Mouse (Mus musculus) embryonic fibroblast, embryonic 13.5 days (primary cell): ENCODE data around the gene Apoa1. TPM values are rescaled to one million over a fixed set of nuclear protein-coding genes. Genes with fewer than 3 reads are reported as not detected.

ENCODE experiments used
- H3K27ac ChIP-seq: 2 replicates; pipeline ENCODE4 v1.5.1; 2012; ENCODE audit warnings: low read length, control low read depth, inconsistent platforms; ENCODE audit not compliant: insufficient read depth
- H3K4me1 ChIP-seq: 2 replicates; pipeline ENCODE4 v1.6.1; 2011; ENCODE audit warnings: low read length; ENCODE audit not compliant: control insufficient read depth, insufficient read depth
- H3K4me3 ChIP-seq: 2 replicates; pipeline ENCODE4 v1.5.1; 2011; ENCODE audit warnings: mild to moderate bottlenecking, control low read depth, low read length; ENCODE audit not compliant: insufficient read depth
- CTCF ChIP-seq: IDR thresholded peaks from 2 replicates; pipeline ENCODE4 v1.5.1; 2011; ENCODE audit warnings: mild to moderate bottlenecking, control low read depth, low read length, moderate library complexity, borderline replicate concordance; ENCODE audit not compliant: insufficient read depth
- POLR2A ChIP-seq: IDR thresholded peaks from 2 replicates; pipeline ENCODE4 v1.6.1; 2011; ENCODE audit warnings: low read depth, mild to moderate bottlenecking, control low read depth, low read length, moderate library complexity
- polyA plus RNA-seq: library from polyadenylated mRNA; stranded (reverse); fragments of >200 nt; gene quantifications from 2 replicates; pipeline ENCODE4 v1.2.4, GENCODE M21; 2011; ENCODE audit warnings: low read depth; ENCODE audit not compliant: missing spikeins, insufficient read length

Apoa1 gene
- polyA plus RNA-seq = not detected in 2 replicates

DNA sequence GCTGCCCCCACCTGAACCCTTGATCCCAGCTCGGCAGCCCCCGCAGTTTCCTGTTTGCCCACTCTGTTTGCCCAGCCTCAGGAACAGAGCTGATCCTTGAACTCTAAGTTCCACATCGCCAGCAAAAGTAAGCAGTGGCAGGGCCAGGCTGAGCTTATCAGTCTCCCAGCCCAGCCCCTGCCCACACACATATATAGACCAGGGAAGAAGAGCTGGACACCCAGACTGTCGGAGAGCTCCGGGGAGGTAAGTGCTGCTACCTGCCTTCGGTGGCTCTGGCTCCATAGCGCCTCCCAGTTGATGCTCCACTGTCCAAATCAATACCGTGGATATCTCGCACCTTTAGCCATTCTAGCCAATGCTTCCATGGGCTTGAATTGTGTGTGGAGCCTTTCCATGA lies at the start of gene Apoa1:
Gene Apoa1 (plus strand): TSS at position 90 of the 400 bp plus-strand sequence.
- no peak within 1 kb of the TSS for H3K4me3 ChIP-seq
- TF ChIP-seq CTCF = no peak
- no peak for TF ChIP-seq POLR2A
- H3K27ac ChIP-seq = no peak within 1 kb of the TSS
- H3K4me1 ChIP-seq = no peaks in the 10 kb centered on the region

DNA sequence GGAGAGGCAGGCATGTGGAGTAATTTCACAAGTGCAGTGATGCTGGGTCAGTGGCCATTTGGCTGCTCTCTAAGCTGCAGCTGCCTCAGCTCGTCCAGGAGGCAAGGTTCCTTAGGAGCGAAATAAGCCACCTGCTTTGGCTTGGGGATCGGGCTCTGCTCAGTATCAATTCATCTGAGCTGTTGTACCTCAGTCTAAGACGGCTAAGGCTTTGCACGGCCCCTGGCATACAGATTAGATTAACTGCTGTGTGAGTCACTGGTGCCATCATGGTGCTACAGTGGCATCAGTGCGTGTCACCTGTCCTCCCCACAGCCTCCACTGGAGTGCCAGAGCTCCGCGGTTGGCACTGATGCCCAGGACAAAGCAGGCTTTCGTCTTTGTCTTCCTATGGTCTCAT lies 49.8 kb upstream of the Apoa1 start:
- Histone ChIP-seq H3K4me3 (no peak overlapping the region), H3K27ac (no peak overlapping the region), H3K4me1 (peaks cover 6% of the 10 kb centered on the region)
- no peak for TF ChIP-seq CTCF
- TF ChIP-seq POLR2A = no peak

DNA sequence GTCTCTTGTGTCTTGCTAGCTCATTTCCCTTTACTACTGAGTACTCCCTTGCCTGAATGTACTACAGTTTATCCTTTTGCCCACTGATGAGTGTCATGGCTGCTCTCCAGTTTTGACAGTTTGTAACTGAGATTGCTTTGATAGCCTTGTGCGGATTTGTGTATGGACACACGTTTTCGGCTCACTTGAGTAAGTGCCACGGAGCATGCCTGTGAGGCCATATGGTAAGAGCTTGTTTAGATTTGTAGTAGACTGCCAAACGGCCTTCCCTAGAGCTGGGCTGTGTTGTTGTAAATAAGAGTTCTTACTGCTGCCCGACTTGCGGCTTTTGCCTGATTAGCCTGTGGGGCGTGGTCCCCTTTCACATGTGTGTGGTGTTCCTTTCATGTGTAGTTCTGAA lies 47.1 kb upstream of the Apoa1 start:
- H3K4me1 ChIP-seq = peaks cover 7% of the 10 kb centered on the region
- no peak overlapping the region for H3K4me3 ChIP-seq
- TF ChIP-seq POLR2A = no peak
- TF ChIP-seq CTCF = no peak
- no peak overlapping the region for H3K27ac ChIP-seq

DNA sequence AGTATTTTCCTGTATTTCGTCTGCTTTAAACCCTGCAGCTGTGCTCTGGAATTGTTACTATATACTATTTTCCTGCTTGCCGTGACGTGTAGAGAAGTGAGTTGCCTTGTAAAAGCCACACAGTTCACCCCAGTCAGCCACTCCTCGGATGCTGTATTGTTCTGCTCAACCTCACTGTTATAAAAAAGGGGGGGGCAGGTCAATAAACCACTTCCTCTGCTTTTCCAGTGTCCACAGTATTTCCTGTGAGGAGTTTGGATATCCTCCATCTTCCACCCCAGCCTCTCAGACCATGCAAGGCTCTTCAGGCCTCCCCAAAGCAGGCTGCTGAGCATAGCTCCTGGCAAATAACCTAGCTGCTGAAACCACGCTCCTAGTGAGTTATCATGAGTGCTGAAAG lies 43.8 kb upstream of the Apoa1 start:
- TF ChIP-seq CTCF (no peak), POLR2A (no peak)
- H3K4me1 ChIP-seq = peaks cover 11% of the 10 kb centered on the region
- H3K4me3 ChIP-seq = no peak overlapping the region
- H3K27ac ChIP-seq = peak overlapping the region; percentile 37

DNA sequence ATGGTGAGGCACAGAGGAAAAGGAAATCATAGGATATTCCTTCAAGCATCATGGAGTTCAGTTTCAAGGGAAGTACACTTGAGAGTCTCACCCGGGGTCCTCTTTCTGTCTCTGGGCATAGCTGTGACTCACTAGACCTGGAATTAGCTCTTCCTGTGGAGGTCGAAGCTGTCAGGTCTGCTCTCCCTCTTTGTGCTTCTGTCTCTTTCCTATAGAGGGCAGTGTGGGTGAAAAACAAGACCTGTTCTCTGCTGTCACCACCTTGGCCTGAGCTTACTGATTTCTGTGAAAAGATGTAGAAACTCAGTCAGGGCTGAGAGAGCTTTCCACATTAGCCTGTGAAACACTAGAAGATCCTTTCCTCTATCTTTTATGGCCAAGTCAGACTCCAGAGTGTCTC lies 43.2 kb upstream of the Apoa1 start:
- Histone ChIP-seq H3K4me3 (no peak overlapping the region), H3K4me1 (peaks cover 11% of the 10 kb centered on the region), H3K27ac (peak overlapping the region; percentile 37)
- TF ChIP-seq CTCF (no peak), POLR2A (no peak)

DNA sequence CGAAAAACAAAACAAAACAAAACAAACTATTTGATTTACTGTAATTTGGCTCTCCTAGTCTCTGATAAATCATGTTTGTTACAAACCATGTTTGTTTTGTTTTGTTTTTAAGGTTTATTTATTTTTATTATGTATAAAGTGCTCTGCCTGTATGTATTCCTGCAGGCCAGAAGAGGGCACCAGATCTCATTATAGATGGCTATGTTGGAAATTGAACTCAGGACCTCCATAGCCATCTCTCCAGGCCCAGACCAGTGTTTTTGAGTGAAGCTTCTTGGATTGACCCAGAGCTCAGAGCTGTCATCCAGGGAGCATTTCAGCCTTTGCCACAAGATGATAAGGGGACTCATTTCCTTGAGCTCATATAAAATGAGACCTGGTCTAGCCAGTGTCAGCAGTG lies 42.0 kb upstream of the Apoa1 start:
- H3K27ac ChIP-seq = no peak overlapping the region
- no peak for TF ChIP-seq CTCF
- TF ChIP-seq POLR2A = no peak
- no peak overlapping the region for H3K4me3 ChIP-seq
- H3K4me1 ChIP-seq = peaks cover 11% of the 10 kb centered on the region

DNA sequence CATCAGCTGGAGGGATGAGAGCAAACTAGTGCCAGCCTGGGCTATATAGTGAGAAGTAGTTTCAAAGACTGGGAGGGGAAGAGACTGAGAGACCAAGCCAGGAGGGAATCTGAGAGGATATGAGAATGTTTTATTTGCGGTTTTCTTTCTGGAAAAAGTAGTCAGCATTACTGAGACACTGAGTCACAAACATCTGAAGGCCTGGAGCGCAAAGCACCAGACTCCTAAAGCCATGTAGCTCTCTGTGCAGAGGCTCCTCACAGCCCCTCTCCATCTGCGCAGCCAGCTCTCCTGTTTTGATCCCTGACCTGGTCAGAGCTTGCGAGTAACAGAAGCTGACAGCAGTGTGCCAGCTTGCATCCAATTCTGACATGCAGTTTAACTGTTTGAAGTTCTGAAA lies 40.0 kb upstream of the Apoa1 start:
- TF ChIP-seq CTCF = no peak
- no peak for TF ChIP-seq POLR2A
- Histone ChIP-seq H3K27ac (peak overlapping the region; percentile 77; the same call in 1 of the 2 replicates), H3K4me3 (no peak overlapping the region), H3K4me1 (peaks cover 11% of the 10 kb centered on the region)

DNA sequence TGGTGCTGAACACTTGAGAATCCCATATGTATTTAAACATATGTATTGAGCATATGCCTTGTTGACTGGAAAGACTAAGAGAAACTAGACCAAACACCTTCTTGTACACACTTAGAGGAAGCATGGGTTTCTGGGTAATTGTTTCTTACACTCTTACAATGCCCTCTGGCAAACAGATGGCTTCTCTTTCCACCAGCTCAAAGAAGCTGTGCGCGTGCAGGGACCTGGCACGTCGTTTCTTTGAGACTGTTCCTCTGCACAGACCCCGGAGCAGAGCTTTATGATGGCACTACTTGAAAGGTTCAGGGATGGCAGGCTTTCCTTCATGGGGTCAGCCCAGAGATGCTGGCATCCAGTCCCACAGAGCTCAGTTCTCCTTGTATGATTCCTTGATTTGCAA lies 39.4 kb upstream of the Apoa1 start:
- no peak overlapping the region for H3K27ac ChIP-seq
- no peak overlapping the region for H3K4me3 ChIP-seq
- H3K4me1 ChIP-seq = peaks cover 10% of the 10 kb centered on the region
- TF ChIP-seq CTCF (no peak), POLR2A (no peak)

DNA sequence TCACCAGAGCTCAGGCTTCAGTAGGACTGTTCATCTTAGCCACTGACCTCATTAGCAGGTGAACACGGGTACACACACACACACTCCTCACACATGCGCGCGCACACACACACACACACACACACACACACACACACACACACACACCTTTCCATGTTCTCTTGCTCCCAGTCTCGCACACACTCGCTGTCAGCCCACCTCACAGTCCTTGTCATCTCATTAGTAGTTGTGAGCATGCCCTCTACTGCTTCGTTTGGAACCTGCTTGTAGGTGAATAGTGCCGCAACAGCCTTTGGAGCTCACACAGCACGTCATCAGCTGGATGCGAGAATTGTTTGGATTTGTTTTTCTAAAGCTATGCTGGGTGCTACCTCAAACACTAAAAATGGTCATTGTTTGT lies 39.0 kb upstream of the Apoa1 start:
- TF ChIP-seq CTCF (no peak), POLR2A (no peak)
- peaks cover 9% of the 10 kb centered on the region for H3K4me1 ChIP-seq
- no peak overlapping the region for H3K27ac ChIP-seq
- H3K4me3 ChIP-seq = no peak overlapping the region

DNA sequence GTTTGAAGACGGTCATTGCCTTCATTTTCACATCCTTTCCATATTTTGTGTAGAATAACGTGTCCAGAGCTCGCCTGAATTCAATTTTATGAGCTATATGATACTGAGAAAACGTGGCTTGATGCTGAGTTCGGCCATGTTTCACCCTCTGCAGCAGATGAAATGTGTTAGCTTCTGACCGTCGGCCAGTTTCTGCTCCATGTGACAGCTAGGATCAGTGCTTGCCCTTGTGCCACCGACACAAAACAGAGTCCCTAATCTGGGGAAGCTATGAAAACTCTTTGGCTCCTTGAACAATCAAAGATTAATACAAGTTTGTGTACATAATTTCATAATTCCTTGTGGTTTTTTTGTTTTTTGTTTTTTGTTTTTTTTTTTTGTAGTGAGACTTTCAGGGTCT lies 37.1 kb upstream of the Apoa1 start:
- Histone ChIP-seq H3K27ac (no peak overlapping the region), H3K4me3 (no peak overlapping the region), H3K4me1 (peaks cover 7% of the 10 kb centered on the region)
- TF ChIP-seq POLR2A = no peak
- TF ChIP-seq CTCF = no peak

DNA sequence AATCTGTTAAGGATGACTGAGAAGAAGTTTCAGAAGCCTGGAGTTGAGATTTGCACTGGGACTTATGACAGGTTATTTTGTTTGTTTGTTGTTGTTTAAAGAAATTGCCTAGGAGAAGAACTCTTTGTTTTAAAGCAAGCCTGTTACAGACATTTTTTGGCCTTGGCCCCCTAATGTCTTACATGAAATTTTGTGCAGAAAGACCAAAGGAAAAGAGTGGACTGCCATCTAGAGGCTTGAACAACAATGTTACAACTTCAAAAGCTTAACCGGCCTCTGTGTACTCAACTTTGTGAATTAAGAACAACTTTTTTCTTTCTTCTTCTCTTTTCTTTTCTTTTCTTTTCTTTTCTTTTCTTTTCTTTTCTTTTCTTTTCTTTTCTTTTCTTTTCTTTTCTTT lies 36.7 kb upstream of the Apoa1 start:
- H3K27ac ChIP-seq = no peak overlapping the region
- TF ChIP-seq CTCF = no peak
- TF ChIP-seq POLR2A = no peak

More for the DNA sequence above, 36.7 kb upstream of the Apoa1 start:
- H3K4me1 ChIP-seq = peaks cover 7% of the 10 kb centered on the region
- no peak overlapping the region for H3K4me3 ChIP-seq
